Mouse (Mus musculus) layer of hippocampus, adult 9-10 months (tissue): ENCODE measurements around the gene Olfr449.

Source experiments
- DNase-seq: peaks from one replicate; pipeline ENCODE4 v3.0.0; 2022; ENCODE audit warnings: low spot score

The Olfr449 gene

DNA sequence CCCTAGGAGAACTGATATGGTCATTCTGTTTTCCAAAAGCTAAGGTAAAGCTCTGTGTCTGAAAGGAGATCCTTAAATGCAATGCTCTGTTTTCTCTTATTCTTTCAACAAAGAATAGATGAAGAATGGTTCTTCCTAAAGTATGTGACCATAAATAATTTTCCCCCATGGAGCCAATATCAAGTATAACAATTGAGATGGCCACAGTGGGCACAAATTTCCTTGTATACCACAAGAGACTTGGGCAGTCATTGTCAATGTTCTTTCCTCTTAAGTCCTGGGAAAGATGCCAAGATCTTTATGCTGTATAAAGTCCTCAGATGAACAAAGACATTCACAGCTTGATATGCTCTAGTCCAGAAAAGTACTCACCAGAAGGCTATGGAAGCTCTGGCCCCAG is at the start of gene Olfr449:
Olfr449 (plus strand) TSS at position 301 of the 400 bp plus-strand sequence.
- DNase-seq, result no peak

- DNase-seq, result no peak
These were observed 49.4 kb upstream of the Olfr449 start, which contains the start of gene Olfr452 for GRCm38 (mm10) chr6:42784793-42785192. TSS of gene Olfr452 (plus strand) at chr6:42785093.

GRCm38 (mm10) chr6:42790247-42790948 is 43.8 kb upstream of the Olfr449 start:
- no peak for DNase-seq

DNA sequence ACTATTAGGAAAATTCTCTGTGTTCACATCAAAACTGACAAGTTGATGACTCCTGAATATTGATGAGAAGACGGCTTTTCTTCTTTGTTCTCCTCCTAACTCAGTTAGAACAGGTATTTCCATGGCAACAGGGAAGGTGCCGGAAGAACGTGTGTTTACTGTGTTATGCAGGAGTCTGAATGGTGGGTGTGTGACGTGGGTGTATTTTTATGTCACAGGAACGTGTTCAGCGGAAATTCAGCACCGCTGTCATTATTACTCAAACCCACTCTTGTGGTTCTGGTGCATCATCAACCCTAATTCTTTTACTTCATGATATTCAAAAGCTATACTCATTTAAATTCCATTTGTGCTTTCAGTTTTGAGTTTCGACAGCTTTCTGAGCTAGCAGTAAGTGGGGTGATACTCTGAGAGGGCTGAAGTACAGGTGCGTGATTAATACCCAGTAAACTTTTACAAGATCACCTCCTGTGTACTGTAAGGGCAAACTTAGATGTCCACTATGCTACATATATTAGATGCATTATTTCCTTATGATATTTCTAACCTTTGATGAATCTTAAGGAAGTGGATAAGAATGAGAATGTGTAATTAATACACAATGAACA is 43.1 kb upstream of the Olfr449 start:
- no peak for DNase-seq

DNA sequence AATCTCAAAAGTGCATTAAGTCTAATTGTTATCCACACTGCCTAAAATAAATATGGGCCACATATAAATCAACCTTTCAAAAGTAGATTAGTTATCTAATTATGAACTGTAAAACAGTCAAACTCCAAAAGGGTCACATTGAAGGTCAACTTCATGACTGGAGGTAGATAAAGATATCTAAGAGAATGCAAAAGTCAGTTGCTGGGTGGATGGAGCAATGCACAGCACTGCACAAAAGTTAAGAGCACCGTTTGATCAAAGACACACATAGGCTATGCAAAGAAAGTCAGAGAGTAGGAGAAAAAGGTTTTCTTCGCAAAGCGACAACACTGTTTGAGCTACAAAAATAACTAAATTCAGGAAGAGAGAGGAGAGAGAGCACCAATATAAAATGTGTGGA is 39.2 kb upstream of the Olfr449 start:
- no peak for DNase-seq

- no peak for DNase-seq
These were observed 22.5 kb upstream of the Olfr449 start, which contains the start of gene Olfr450 for GRCm38 (mm10) chr6:42811639-42812038. TSS of gene Olfr450 (plus strand) at chr6:42811939.

DNA sequence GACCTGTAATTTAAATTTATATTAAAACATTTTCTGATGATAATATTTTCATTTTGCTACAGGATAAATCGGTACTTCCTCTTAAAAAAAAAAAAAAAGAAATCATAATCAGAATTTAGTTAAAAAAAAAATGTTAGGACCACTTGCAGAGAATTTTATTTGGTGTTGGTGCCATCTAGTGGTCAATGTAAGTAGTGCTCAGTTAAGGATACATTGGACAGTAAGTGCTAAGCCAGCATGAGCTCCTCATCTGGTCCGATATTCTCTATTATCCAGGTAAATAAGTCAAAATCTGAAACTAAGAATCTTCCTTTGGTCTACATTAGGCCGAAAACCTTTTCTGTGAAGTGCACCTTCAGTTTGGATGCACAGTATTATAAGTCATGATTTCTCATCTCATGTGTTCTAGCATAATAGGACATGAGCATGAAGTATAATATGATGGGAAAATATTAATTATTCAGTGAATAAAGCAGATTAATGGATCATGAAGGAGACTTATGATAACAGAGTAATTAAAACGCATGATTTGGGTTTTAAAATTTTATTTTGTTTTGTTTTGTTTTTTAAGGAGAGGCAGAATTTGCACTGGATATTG is 26.1 kb downstream of the Olfr449 start:
- DNase-seq, result peak; percentile 81

DNA sequence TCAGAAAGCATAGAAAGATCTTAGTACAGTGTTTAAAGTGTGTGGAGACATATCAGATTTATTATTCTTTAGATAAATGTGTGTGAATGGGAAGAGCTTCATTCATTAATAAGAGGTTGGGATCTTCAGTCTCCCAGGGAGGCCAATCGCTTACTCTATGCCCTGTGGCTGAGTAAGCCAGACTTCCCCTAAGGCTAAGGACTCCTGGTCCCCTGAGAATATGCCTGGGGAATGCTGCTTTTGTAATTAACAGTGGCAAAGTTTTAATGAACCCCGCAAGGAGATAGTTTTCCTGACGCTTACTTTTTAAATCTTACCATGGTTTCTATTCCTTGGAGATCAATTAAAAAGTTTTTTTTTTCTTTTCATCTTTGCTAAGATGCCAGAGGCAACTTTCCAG is 35.5 kb downstream of the Olfr449 start:
- DNase-seq, result no peak

- no peak for DNase-seq
These were observed 42.1 kb downstream of the Olfr449 start for GRCm38 (mm10) chr6:42876323-42876722.
